Mouse (Mus musculus): Measurements from ENCODE around the gene Tppp2. TPM values are rescaled to one million over a fixed set of nuclear protein-coding genes. Genes with fewer than 3 reads are reported as not detected.

The Tppp2 gene
- not detected in 2 replicates for polyA plus RNA-seq (2012; rRNA removed)

GRCm38 (mm10) chr14:51918125-51918524 is at the start of gene Tppp2:
TSS of gene Tppp2 (plus strand) at chr14:51918425.
- DNase-seq (ENCODE audit: extremely low spot score in 1 of 2, low spot score in 1 of 2) = no peak

DNA sequence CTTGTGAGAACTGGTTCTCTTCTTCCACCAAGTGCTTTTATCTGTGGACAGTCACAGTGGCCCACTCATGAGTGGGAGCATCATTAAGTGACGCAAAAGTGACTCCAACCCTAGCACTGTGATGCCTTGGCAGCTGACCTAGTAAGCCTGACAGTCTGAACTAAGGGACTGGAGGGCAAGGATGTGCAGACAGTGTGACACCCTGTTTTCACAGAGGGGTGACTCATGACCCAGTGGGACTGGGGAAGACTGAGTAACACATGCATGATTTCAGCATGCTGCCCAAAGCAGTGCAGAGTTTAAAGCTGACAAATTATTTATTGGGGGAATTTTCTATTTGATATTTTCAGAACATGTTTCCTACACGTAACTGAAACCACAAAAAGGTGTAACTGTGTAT is 47.5 kb upstream of the Tppp2 start:
- no peak for DNase-seq (ENCODE audit: extremely low spot score in 1 of 2, low spot score in 1 of 2)

DNA sequence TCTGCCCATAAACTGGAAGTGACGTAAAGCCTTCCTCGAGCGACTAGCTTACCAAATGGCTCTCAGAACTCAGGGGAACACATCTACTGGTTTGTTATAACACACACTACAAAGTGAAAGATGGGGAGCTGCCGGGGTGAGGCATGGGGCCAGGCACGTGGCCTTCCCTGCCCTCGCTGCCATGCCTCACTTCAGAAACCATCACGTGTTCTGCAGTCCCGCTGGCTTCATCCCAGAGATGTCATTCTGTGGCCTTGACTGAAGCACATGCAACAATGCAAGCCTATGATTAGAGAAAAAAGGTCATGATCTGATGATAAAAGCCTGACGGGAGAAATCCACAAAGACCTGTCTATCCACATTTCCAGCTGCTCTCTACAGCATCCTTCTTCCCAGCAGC is 46.5 kb upstream of the Tppp2 start:
- no peak for DNase-seq (ENCODE audit: extremely low spot score in 1 of 2, low spot score in 1 of 2)

DNA sequence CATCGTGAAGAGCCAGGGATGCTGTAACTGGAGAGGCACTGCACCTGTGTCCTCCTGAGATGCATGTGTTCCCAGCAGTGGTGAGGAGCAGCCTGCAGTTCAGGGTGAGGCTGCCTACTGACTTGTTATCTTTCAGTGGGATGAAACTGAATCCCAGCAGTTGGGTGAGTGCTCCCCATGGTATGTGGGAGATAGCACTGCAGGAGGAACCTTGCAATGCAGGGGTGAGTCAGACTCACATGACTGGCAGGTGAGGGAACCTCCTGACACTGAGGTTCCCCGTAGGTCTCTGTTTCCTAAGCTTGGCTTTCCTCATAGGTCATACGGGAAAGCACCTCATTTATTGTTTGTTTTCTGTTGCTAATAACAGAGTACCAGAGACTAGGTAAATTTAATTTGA is 40.7 kb upstream of the Tppp2 start:
- no peak for DNase-seq (ENCODE audit: extremely low spot score in 1 of 2, low spot score in 1 of 2)

GRCm38 (mm10) chr14:51883527-51884030 is 34.6 kb upstream of the Tppp2 start:
- peak; percentile 64 to 78 for DNase-seq (ENCODE audit: extremely low spot score in 1 of 2, low spot score in 1 of 2)

DNA sequence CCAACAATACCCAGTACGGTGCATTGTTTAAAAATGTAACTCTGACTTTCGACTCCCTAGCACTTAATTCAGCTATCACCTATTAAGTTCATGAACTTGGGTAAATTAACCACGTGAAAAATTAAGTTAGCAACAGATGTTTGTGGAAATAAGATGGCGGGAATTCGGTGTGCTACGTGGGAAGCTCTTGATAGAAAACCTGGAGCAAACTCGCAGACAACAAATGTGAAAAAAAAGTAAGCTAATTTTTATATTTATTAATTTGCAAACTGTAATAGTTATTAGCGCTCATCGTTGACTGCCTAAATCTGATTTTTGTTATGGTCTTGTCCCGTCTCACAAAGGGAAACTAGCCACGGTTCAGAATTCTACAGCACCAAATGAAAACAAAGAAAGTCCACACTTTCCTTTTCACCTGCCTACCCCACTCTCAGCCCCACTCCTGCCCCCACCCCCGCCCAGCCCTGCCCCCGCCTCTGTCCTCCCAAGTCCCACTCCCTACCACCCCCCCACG is 34.1 kb upstream of the Tppp2 start:
- no peak for DNase-seq (ENCODE audit: extremely low spot score in 1 of 2, low spot score in 1 of 2)

- DNase-seq (ENCODE audit: extremely low spot score in 1 of 2, low spot score in 1 of 2) = peak; percentile 95
Observed at GRCm38 (mm10) chr14:51884598-51885331, 33.5 kb upstream of the Tppp2 start, which contains the start of gene Mettl17. TSS of gene Mettl17 (plus strand) at chr14:51884842.

- DNase-seq (ENCODE audit: extremely low spot score in 1 of 2, low spot score in 1 of 2) = no peak
Observed at GRCm38 (mm10) chr14:51886051-51886450, 32.2 kb upstream of the Tppp2 start.

DNA sequence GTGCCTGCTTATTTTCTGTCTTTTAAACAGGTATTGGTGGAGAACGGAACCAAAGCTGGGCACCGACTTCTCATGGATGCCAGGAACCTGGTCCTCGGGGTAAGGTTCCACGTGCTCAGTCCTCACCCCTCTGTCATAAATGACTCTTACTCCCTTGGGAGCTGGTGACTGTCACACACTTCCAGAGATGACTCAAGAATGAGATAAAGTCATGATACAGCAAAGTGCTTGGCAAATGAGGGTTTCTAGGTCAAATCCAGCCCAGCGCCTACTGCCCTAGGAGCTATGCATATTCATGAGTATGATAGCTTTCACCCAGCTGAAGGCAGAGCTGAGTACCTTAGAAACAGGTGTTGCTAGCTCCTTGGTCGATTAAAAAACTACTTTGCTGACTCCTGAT is 28.4 kb upstream of the Tppp2 start:
- no peak for DNase-seq (ENCODE audit: extremely low spot score in 1 of 2, low spot score in 1 of 2)

GRCm38 (mm10) chr14:51892191-51892939 is 25.9 kb upstream of the Tppp2 start, which contains the start of gene Slc39a2:
TSS of gene Slc39a2 (plus strand) at chr14:51892889.
- DNase-seq (ENCODE audit: extremely low spot score in 1 of 2, low spot score in 1 of 2) = no peak

GRCm38 (mm10) chr14:51893094-51893794 is 25.0 kb upstream of the Tppp2 start:
- no peak for DNase-seq (ENCODE audit: extremely low spot score in 1 of 2, low spot score in 1 of 2)

- no peak for DNase-seq (ENCODE audit: extremely low spot score in 1 of 2, low spot score in 1 of 2)
Observed at GRCm38 (mm10) chr14:51893809-51894208, 24.4 kb upstream of the Tppp2 start.

- no peak for DNase-seq (ENCODE audit: extremely low spot score in 1 of 2, low spot score in 1 of 2)
Observed at GRCm38 (mm10) chr14:51895071-51895470, 23.2 kb upstream of the Tppp2 start.

GRCm38 (mm10) chr14:51896019-51896418 is 22.2 kb upstream of the Tppp2 start:
- no peak for DNase-seq (ENCODE audit: extremely low spot score in 1 of 2, low spot score in 1 of 2)

DNA sequence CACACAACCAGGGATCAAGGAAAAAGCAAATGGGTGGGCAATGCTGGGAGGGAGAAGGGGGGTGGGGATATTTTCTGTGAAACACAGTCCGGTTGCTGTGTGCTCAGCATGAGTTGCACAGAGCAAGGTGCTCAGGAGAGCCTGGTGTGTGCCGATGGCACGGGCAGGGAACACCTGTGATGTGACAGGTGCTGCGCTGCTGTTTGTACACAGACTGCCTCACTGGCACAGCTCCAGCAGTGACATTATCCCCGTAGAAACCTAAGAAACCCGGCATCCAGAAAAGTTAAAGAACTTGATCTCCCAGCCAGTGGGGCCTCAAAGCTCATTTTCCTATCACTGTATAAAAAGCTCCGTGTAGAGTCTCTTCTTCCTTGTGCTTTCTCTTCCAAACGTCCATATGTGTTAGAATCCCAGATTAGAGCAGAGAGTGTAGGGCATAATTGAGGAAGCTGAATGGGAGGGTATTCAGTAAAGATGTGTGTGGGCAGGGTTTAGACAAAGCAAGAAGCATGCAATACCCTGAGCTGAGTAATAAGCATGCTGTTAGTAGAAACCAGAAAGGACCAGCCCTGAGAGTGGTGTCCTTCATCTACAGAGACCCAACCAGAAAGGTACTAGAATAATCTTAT is 21.6 kb upstream of the Tppp2 start:
- no peak for DNase-seq (ENCODE audit: extremely low spot score in 1 of 2, low spot score in 1 of 2)

GRCm38 (mm10) chr14:51899351-51899750 is 18.9 kb upstream of the Tppp2 start:
- DNase-seq (ENCODE audit: extremely low spot score in 1 of 2, low spot score in 1 of 2) = no peak

DNA sequence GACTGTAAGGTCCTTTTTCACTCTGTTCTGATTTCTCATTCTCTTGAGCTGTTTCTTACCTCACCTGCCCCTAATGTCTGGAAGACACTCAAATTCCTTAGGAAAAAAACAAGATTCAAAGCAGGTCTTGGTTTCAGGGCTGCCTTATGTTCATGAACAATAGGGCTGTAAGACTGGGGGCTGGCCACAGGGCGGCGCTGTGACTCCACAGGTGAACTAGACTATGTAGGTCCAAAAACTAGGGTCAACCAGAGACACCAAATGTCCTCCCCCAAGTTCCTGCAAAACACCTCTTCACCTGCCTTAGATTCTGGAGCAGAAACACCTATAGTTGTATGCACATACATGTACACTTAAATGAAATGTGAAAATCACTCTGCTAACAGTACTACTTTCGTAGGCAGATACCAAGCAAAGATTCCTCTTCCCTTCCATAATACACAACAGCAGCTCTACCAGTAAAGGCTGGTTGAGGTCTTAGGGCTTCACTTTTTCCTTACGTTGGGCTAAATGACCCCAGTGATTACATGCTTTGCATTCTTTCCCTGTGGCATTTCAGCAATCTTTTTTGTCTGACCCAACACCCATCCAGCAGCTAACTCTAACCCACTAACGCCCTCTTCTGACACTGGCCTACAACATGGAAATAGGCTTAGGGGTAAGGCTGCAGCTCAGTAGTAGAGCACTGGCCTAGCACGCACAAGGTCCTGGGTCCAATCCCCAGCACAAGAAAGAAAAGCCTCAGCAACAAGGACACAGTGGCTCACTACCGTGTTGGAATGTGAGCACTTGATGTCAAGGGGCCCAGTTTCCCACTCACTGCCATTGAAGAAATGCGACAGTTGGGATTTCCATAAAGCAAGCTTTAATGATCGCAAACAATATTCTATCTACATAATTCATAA is 15.2 kb upstream of the Tppp2 start:
- peak in 1 of 2 experiments; percentile 84 for DNase-seq (ENCODE audit: extremely low spot score in 1 of 2, low spot score in 1 of 2)

- no peak for DNase-seq (ENCODE audit: extremely low spot score in 1 of 2, low spot score in 1 of 2)
Observed at GRCm38 (mm10) chr14:51903782-51904181, 14.4 kb upstream of the Tppp2 start.

DNA sequence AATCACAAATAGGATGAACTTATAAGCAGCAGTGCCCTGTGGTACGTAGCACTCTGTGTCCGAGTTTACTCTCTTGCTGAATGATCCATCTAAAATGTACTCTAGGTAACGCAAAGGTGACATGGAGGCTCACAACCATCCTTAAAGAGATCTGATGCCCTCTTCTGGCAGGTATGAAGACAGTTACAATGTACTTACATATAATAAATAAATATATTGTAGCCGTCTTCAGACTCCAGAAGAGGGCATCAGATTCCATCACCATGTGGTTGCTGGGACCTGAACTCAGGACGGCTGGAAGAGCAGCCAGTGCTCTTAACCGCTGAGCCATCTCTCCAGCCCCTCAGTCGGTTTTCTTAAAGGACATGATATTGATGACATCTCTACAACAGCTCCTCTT is 13.5 kb upstream of the Tppp2 start:
- no peak for DNase-seq (ENCODE audit: extremely low spot score in 1 of 2, low spot score in 1 of 2)

Measured in frontal cortex, adult 2 months (tissue).